Mouse (Mus musculus) CH12.LX (cell line): ENCODE data around the gene Gm43064.

ENCODE experiments used
- BHLHE40 ChIP-seq: IDR thresholded peaks from 2 replicates; pipeline ENCODE4 v1.6.1; 2011; ENCODE audit warnings: mild to moderate bottlenecking, low read depth, low read length, improper control_type of control experiment
- CTCF ChIP-seq, 2 experiments: IDR thresholded peaks in 1 of 2; conservative IDR thresholded peaks in 1 of 2; 2 replicates each; pipeline ENCODE4 v1.5.1; 2011 to 2012; ENCODE audit warnings: low read depth in 2 of 2, low read length in 2 of 2, improper control_type of control experiment in 1 of 2, inconsistent platforms in 1 of 2, mild to moderate bottlenecking in 1 of 2, moderate library complexity in 1 of 2
- JUN ChIP-seq: IDR thresholded peaks from 2 replicates; pipeline ENCODE4 v1.6.1; 2011; ENCODE audit warnings: low read depth, mild to moderate bottlenecking, low read length, improper control_type of control experiment, moderate library complexity; ENCODE audit not compliant: insufficient read depth
- MAX ChIP-seq: IDR thresholded peaks from 2 replicates; pipeline ENCODE4 v1.6.1; 2011; ENCODE audit warnings: low read length, improper control_type of control experiment
- MXI1 ChIP-seq: IDR thresholded peaks from 2 replicates; pipeline ENCODE4 v1.6.1; 2011; ENCODE audit warnings: mild to moderate bottlenecking, low read depth, low read length, improper control_type of control experiment
- NELFE ChIP-seq: IDR thresholded peaks from 2 replicates; pipeline ENCODE4 v1.6.1; 2011; ENCODE audit warnings: low read depth, low read length, improper control_type of control experiment
- POLR2A ChIP-seq: IDR thresholded peaks from 2 replicates; pipeline ENCODE4 v1.6.1; 2011; ENCODE audit warnings: low read depth, mild to moderate bottlenecking, improper control_type of control experiment, low read length
- TBP ChIP-seq: conservative IDR thresholded peaks from 2 replicates; pipeline ENCODE4 v1.6.1; 2011; ENCODE audit warnings: low read depth, low read length, improper control_type of control experiment

DNA sequence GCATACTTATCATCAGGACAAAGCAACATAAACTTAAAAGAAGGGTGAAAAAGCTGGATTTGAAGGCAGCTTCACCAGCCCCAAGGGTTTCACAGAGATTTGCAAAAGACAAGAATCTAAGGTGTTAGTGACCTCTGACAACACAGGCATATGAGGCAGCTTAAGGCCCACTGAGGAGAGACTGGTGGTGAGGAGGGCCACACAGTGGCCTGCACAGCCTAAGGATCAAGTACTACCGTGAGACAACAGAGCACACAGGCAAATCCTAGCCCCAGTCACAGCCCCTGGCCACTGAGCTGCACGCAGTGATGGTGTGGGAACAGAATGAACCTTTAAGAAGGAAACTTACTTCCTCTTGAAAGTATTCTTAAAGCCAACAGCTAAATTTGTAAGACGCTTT, 35.9 kb upstream of the Gm43064 start:
- TF ChIP-seq CTCF (conservative IDR thresholded peaks at IDR 0.05 in 1 of 2, IDR thresholded peaks at IDR 0.05 in 1 of 2; ENCODE audit: low read depth in 2 of 2, low read length in 2 of 2) (no peak), MAX (no peak), JUN (no peak), POLR2A (no peak), MXI1 (no peak), TBP (no peak), BHLHE40 (no peak), NELFE (no peak)
